Mouse (Mus musculus) stomach, postnatal 0 days (tissue): ENCODE data around the gene Serpina10. TPM values are rescaled to one million over a fixed set of nuclear protein-coding genes. Genes with fewer than 3 reads are reported as not detected.

Experiments used
- ATAC-seq: fragments of 200-750 bp; cut with Nextera tagmentation; 2 replicates; pipeline ENCODE4 v1.8.0; 2017; ENCODE audit not compliant: low FRiP score, low TSS enrichment
- DNase-seq: peaks from one replicate; pipeline ENCODE4 v3.0.0-alpha.2; 2016; ENCODE audit warnings: low spot score
- H3K27ac ChIP-seq: fragments of 300-500 bp; sonication (generic); replicated peaks from 2 replicates; pipeline ENCODE4 v1.5.1; 2014; ENCODE audit warnings: mild to moderate bottlenecking, control low read depth
- H3K27me3 ChIP-seq: fragments of 300-500 bp; sonication (generic); 2 replicates; pipeline ENCODE4 v1.6.1; 2014; ENCODE audit warnings: low read length; ENCODE audit not compliant: control insufficient read depth, insufficient read depth
- H3K36me3 ChIP-seq: fragments of 300-500 bp; sonication (generic); 2 replicates; pipeline ENCODE4 v1.6.1; 2014; ENCODE audit warnings: low read length, mixed read lengths; ENCODE audit not compliant: control insufficient read depth, insufficient read depth
- H3K4me1 ChIP-seq: fragments of 300-500 bp; sonication (generic); replicated peaks from 2 replicates; pipeline ENCODE4 v1.6.1; 2014; ENCODE audit warnings: antibody characterized with exemption; ENCODE audit not compliant: control insufficient read depth, insufficient read depth
- H3K4me2 ChIP-seq: fragments of 300-500 bp; sonication (generic); replicated peaks from 2 replicates; pipeline ENCODE4 v1.6.1; 2014; ENCODE audit warnings: low read depth, mild to moderate bottlenecking, control low read depth, moderate library complexity
- H3K4me3 ChIP-seq: fragments of 300-500 bp; sonication (generic); 2 replicates; pipeline ENCODE4 v1.5.1; 2014; ENCODE audit warnings: low read depth, low read length, control low read depth
- H3K9ac ChIP-seq: fragments of 300-500 bp; sonication (generic); 2 replicates; pipeline ENCODE4 v1.6.1; 2014; ENCODE audit warnings: mild to moderate bottlenecking, low read length, control low read depth, mixed read lengths
- H3K9me3 ChIP-seq: fragments of 300-500 bp; sonication (generic); 2 replicates; pipeline ENCODE4 v1.6.1; 2016; ENCODE audit warnings: low read length; ENCODE audit not compliant: control insufficient read depth
- CTCF ChIP-seq: IDR thresholded peaks from 2 replicates; pipeline ENCODE4 v1.5.1; 2016; ENCODE audit warnings: antibody characterized with exemption, low read depth, mild to moderate bottlenecking, moderate library complexity
- EP300 ChIP-seq: optimal IDR thresholded peaks from 2 replicates; pipeline ENCODE3; 2016; ENCODE audit warnings: antibody characterized with exemption
- WGBS: fragments of 180-500 bp; shearing (Covaris S2); extraction: QIAGEN DNeasy Blood & Tissue Kit; methylation state at CpG from one replicate; pipeline ENCODE4 v1.1.7; 2014; 5-methylcytosine and 5-hydroxymethylcytosine counted together
- polyA plus RNA-seq: library from polyadenylated mRNA; unstranded; fragments of >200 nt; fragmentation: Nextera tagmentation; extraction: Ambion mirVana; gene quantifications from 2 replicates; pipeline ENCODE4 v1.2.1, GENCODE M21; 2015

Gene Serpina10
- polyA plus RNA-seq, 1 experiment from 2014 or later, result 0.10 TPM

DNA sequence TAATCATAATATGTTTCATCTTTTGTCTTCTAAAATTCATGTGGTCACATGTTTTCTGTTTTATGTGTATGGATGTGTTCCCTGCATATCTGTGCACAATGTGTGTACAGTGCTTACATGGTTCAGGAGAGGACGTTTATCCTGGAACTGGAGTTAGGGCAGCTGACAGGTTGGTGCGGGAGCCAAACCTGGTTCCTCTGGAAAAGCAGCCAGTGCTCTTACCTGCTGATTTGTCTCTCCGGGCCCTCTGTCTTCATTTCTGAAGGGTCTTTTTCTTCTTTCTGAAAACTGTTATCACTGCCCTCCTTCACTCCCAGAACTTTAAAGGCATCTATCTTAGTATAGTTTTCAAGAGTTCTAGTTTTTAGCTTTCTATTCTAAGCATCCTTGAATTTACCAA, 12.6 kb upstream of the Serpina10 start:
- 73% methylated on average over 3 of the region's 3 CpGs for WGBS
- Histone ChIP-seq H3K27ac (no peak overlapping the region), H3K9ac (no peak overlapping the region), H3K36me3 (no peaks in the 10 kb centered on the region), H3K9me3 (no peaks in the 10 kb centered on the region), H3K4me1 (no peaks in the 10 kb centered on the region), H3K4me2 (no peak overlapping the region), H3K27me3 (no peaks in the 10 kb centered on the region), H3K4me3 (no peak overlapping the region)
- TF ChIP-seq EP300 (no peak), CTCF (no peak)
- no peak for ATAC-seq
- DNase-seq, result no peak

DNA sequence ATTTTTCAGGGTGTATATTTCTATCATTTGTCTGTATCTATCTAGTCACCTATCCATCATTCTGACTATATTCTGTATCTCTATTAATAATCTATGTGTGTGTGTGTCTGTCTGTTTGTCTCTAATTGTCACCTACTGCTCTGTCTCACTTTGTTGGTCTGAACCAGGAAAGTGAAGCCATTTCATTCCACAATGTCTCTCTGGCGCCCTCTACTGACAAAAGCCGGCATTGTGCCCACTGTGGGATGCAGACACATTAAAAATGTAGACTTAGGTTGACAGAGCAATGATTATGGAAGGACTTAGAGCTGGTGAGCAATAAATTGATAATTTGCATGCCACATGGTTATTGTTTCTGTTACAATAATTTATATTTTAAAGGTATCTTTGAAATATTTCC, 12.1 kb upstream of the Serpina10 start:
- 0% methylated on average over 2 of the region's 2 CpGs for WGBS

DNA sequence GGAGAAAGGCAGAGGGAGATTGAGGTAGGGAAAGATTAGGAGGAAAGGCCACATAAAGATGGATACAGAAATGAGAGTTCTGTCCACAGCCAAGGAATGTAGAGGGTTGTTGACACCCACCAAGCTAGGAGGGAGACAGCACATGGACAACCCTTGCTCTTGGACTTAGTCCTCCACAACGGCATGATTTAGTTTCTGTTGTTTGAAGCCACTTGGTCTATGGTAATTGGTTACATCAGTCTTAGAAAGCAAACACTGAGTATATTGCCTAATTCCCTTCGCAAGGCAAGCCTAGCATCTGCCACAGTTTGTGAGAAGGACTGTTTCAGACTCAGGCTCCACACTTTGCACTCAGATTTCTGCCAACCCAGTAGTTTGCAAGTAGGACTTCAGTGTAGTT, 4.6 kb upstream of the Serpina10 start:
- no peaks in the 10 kb centered on the region for H3K36me3 ChIP-seq
- H3K4me3 ChIP-seq, result no peak overlapping the region
- H3K27me3 ChIP-seq, result no peaks in the 10 kb centered on the region
- H3K9ac ChIP-seq, result no peak overlapping the region
- no peak overlapping the region for H3K4me2 ChIP-seq
- DNase-seq, result no peak
- TF ChIP-seq CTCF (no peak), EP300 (no peak)
- no peaks in the 10 kb centered on the region for H3K4me1 ChIP-seq
- no peak overlapping the region for H3K27ac ChIP-seq
- WGBS, result 73% methylated on average over 2 of the region's 2 CpGs
- H3K9me3 ChIP-seq, result no peaks in the 10 kb centered on the region
- no peak for ATAC-seq

More for the DNA sequence above, 12.1 kb upstream of the Serpina10 start:
- H3K27ac ChIP-seq, result no peak overlapping the region
- ATAC-seq (no peak), DNase-seq (peak; percentile 85)
- H3K4me1 ChIP-seq, result no peaks in the 10 kb centered on the region
- H3K4me2 ChIP-seq, result no peak overlapping the region
- no peaks in the 10 kb centered on the region for H3K27me3 ChIP-seq
- H3K9ac ChIP-seq, result no peak overlapping the region
- TF ChIP-seq CTCF, result peak; percentile 97
- no peak for TF ChIP-seq EP300
- no peaks in the 10 kb centered on the region for H3K36me3 ChIP-seq
- no peak overlapping the region for H3K4me3 ChIP-seq
- H3K9me3 ChIP-seq, result no peaks in the 10 kb centered on the region

DNA sequence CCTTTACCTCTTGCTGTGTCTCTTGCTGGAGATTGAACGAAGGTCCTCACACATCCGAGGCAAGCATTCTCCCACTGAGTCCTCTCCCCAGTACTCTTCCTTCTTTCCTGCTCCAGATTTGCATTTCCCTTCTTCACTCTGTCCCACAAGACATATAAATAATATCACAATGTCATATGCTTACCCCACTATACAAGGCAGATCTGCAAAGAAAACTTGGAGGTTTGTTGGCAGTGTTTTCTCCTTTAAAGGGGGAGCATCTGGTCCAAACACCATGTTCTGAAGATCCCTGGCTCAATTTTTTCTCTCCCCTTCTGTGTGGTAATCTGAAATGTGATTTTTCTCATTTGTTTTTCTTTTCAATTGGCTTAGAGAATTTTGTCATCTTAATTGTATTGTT, 3.2 kb upstream of the Serpina10 start:
- no peak overlapping the region for H3K27ac ChIP-seq
- DNase-seq, result no peak
- TF ChIP-seq CTCF, result no peak
- TF ChIP-seq EP300, result no peak
- no peak for ATAC-seq
- no peak overlapping the region for H3K9ac ChIP-seq
- H3K36me3 ChIP-seq, result no peaks in the 10 kb centered on the region
- H3K4me1 ChIP-seq, result no peaks in the 10 kb centered on the region
- no peak overlapping the region for H3K4me3 ChIP-seq
- WGBS, result 85% methylated on average over 2 of the region's 2 CpGs
- no peak overlapping the region for H3K4me2 ChIP-seq
- H3K9me3 ChIP-seq, result no peaks in the 10 kb centered on the region
- H3K27me3 ChIP-seq, result no peaks in the 10 kb centered on the region

DNA sequence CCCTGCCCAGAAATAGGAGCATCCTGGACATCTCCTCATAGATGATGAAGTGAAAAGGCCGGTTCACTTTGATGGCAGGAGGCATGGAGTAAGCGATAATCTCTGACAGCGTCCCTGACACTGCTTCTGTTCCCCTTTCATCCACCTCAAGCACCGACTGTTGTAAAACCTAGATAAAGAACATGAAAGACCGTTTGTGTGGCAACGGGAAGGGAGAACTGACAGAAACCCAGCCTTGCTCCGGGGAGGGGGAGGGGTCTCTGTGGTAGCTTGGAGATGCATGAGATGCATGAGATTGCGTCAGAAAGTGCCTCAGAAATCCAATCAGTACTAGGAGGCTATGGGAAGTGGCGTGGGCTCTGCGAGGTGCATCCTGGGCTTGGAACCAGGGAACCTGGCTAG, 14.4 kb downstream of the Serpina10 start:
- no peak overlapping the region for H3K4me2 ChIP-seq
- H3K9ac ChIP-seq, result no peak overlapping the region
- H3K9me3 ChIP-seq, result no peaks in the 10 kb centered on the region
- TF ChIP-seq EP300 (no peak), CTCF (no peak)
- no peaks in the 10 kb centered on the region for H3K4me1 ChIP-seq
- WGBS, result 70% methylated on average over 10 of the region's 10 CpGs
- ATAC-seq (no peak), DNase-seq (no peak)
- H3K27me3 ChIP-seq, result no peaks in the 10 kb centered on the region
- no peak overlapping the region for H3K27ac ChIP-seq
- no peaks in the 10 kb centered on the region for H3K36me3 ChIP-seq
- no peak overlapping the region for H3K4me3 ChIP-seq

DNA sequence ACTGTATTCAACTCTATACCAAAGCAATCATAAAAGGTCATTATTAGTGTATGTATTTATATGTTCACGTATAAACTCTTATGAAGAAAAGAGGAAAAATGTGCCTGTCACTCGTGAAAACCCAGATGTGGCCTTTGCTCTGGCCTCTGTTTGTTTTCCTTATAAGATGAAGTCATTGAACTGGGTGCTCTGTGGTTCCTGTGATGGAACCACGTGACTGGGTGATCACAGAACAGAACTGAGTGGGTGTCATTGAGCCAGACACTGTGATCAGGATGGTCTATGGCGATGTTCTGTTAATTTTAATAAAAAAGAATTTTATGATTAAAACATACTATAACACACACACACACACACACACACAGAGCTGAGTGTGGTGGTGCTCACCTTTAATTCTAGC, 15.5 kb downstream of the Serpina10 start:
- H3K27me3 ChIP-seq, result no peaks in the 10 kb centered on the region
- no peak overlapping the region for H3K4me3 ChIP-seq
- no peak for TF ChIP-seq CTCF
- TF ChIP-seq EP300, result no peak
- no peaks in the 10 kb centered on the region for H3K4me1 ChIP-seq
- DNase-seq, result no peak
- H3K9ac ChIP-seq, result no peak overlapping the region
- H3K27ac ChIP-seq, result no peak overlapping the region
- no peak overlapping the region for H3K4me2 ChIP-seq
- no peaks in the 10 kb centered on the region for H3K9me3 ChIP-seq
- H3K36me3 ChIP-seq, result no peaks in the 10 kb centered on the region
- WGBS, result 70% methylated on average over 4 of the region's 4 CpGs
- ATAC-seq, result no peak
